Mouse (Mus musculus): ENCODE measurements around the gene Kcnt1. TPM values are rescaled to one million over a fixed set of nuclear protein-coding genes. Genes with fewer than 3 reads are reported as not detected.

Kcnt1 gene
- polyA plus RNA-seq, 1 experiment: not detected

- H3K4me3 ChIP-seq (ENCODE audit: insufficient read depth, low read length): no peak overlapping the region
- H3K4me1 ChIP-seq (ENCODE audit: control insufficient read depth, insufficient read depth, low read length): peaks cover 3% of the 10 kb centered on the region; the same call in 1 of the 2 replicates
- H3K27ac ChIP-seq (ENCODE audit: insufficient read depth, low read depth, low read length): no peak overlapping the region
- no peak for TF ChIP-seq POLR2A (IDR thresholded peaks at IDR 0.05; ENCODE audit: borderline replicate concordance, low read depth, low read length)
- no peak for TF ChIP-seq CTCF (IDR thresholded peaks at IDR 0.05; ENCODE audit: low read depth, low read length)
Observed at GRCm38 (mm10) chr2:25943822-25944221, 80.3 kb downstream of the Kcnt1 start.

- peaks cover 13% of the 10 kb centered on the region for H3K4me1 ChIP-seq (ENCODE audit: control insufficient read depth, insufficient read depth, low read length)
- no peak overlapping the region for H3K27ac ChIP-seq (ENCODE audit: insufficient read depth, low read depth, low read length)
- H3K4me3 ChIP-seq (ENCODE audit: insufficient read depth, low read length): no peak overlapping the region
- no peak for TF ChIP-seq CTCF (IDR thresholded peaks at IDR 0.05; ENCODE audit: low read depth, low read length)
- TF ChIP-seq POLR2A (IDR thresholded peaks at IDR 0.05; ENCODE audit: borderline replicate concordance, low read depth, low read length): no peak
Observed at GRCm38 (mm10) chr2:25947950-25948349, 84.4 kb downstream of the Kcnt1 start.

GRCm38 (mm10) chr2:25949291-25949690 is 85.8 kb downstream of the Kcnt1 start:
- no peak overlapping the region for H3K4me3 ChIP-seq (ENCODE audit: insufficient read depth, low read length)
- TF ChIP-seq POLR2A (IDR thresholded peaks at IDR 0.05; ENCODE audit: borderline replicate concordance, low read depth, low read length) (no peak), CTCF (IDR thresholded peaks at IDR 0.05; ENCODE audit: low read depth, low read length) (no peak)
- H3K27ac ChIP-seq (ENCODE audit: insufficient read depth, low read depth, low read length): no peak overlapping the region
- H3K4me1 ChIP-seq (ENCODE audit: control insufficient read depth, insufficient read depth, low read length): peaks cover 13% of the 10 kb centered on the region

Other genes starting within 250 kb of the Kcnt1 start
- gene Ccdc183, start 246.1 kb upstream of the Kcnt1 start, polyA plus RNA-seq (2012; ENCODE audit: insufficient read depth, insufficient read length, missing spikeins): not detected in 2 replicates
- gene Tmem141, start 241.7 kb upstream of the Kcnt1 start, polyA plus RNA-seq (2012; ENCODE audit: insufficient read depth, insufficient read length, missing spikeins): 51.6 and 54.3 TPM in 2 replicates
- 18.6 and 21.5 TPM in 2 replicates for gene Fcna, start 235.7 kb upstream of the Kcnt1 start, polyA plus RNA-seq (2012; ENCODE audit: insufficient read depth, insufficient read length, missing spikeins)
- gene Lcn8, start 210.6 kb upstream of the Kcnt1 start, polyA plus RNA-seq (2012; ENCODE audit: insufficient read depth, insufficient read length, missing spikeins): not detected in 2 replicates
- gene Lcn5, start 205.8 kb upstream of the Kcnt1 start, polyA plus RNA-seq (2012; ENCODE audit: insufficient read depth, insufficient read length, missing spikeins): not detected in 2 replicates
- gene Lcn6, start 186.9 kb upstream of the Kcnt1 start, polyA plus RNA-seq (2012; ENCODE audit: insufficient read depth, insufficient read length, missing spikeins): not detected in 2 replicates
- gene Lcn10, start 181.0 kb upstream of the Kcnt1 start, polyA plus RNA-seq (2012; ENCODE audit: insufficient read depth, insufficient read length, missing spikeins): not detected in 2 replicates
- gene Obp2a, start 163.7 kb upstream of the Kcnt1 start, polyA plus RNA-seq (2012; ENCODE audit: insufficient read depth, insufficient read length, missing spikeins): not detected in 2 replicates
- 29.8 and 34.7 TPM in 2 replicates for gene Bmyc, start 157.0 kb upstream of the Kcnt1 start, polyA plus RNA-seq (2012; ENCODE audit: insufficient read depth, insufficient read length, missing spikeins)
- gene Obp2b, start 126.7 kb upstream of the Kcnt1 start, polyA plus RNA-seq (2012; ENCODE audit: insufficient read depth, insufficient read length, missing spikeins): not detected in 2 replicates
- not detected in 2 replicates for gene Lcn3, start 98.2 kb upstream of the Kcnt1 start, polyA plus RNA-seq (2012; ENCODE audit: insufficient read depth, insufficient read length, missing spikeins)
- gene Lcn11, start 86.7 kb upstream of the Kcnt1 start, polyA plus RNA-seq (2012; ENCODE audit: insufficient read depth, insufficient read length, missing spikeins): not detected in 2 replicates
- not detected in 2 replicates for gene Gm13539, start 81.5 kb upstream of the Kcnt1 start, polyA plus RNA-seq (2012; ENCODE audit: insufficient read depth, insufficient read length, missing spikeins)
- not detected in 2 replicates for gene Glt6d1, start 47.9 kb upstream of the Kcnt1 start, polyA plus RNA-seq (2012; ENCODE audit: insufficient read depth, insufficient read length, missing spikeins)
- not detected in 2 replicates for gene Lcn9, start 40.6 kb upstream of the Kcnt1 start, polyA plus RNA-seq (2012; ENCODE audit: insufficient read depth, insufficient read length, missing spikeins)
- gene Sohlh1, start 16.5 kb upstream of the Kcnt1 start, polyA plus RNA-seq (2012; ENCODE audit: insufficient read depth, insufficient read length, missing spikeins): not detected in 2 replicates
- gene Camsap1, start 119.5 kb downstream of the Kcnt1 start, polyA plus RNA-seq (2012; ENCODE audit: insufficient read depth, insufficient read length, missing spikeins): 11.3 and 12.0 TPM in 2 replicates
- 42.9 and 45.5 TPM in 2 replicates for gene Ubac1, start 158.0 kb downstream of the Kcnt1 start, polyA plus RNA-seq (2012; ENCODE audit: insufficient read depth, insufficient read length, missing spikeins)